Mouse (Mus musculus) megakaryocyte, embryonic 14.5 days (primary cell): ENCODE results near the gene Klhl29. TPM values are rescaled to one million over a fixed set of nuclear protein-coding genes. Genes with fewer than 3 reads are reported as not detected.

ENCODE experiments used
- H3K27me3 ChIP-seq: replicated peaks from 2 replicates; pipeline ENCODE3; 2012; ENCODE audit warnings: inconsistent platforms
- H3K36me3 ChIP-seq: replicated peaks from 2 replicates; pipeline ENCODE3; 2012; ENCODE audit warnings: low read length, inconsistent platforms, mixed read lengths
- H3K4me1 ChIP-seq: 2 replicates; pipeline ENCODE4 v1.6.1; 2012; ENCODE audit warnings: inconsistent platforms
- H3K4me3 ChIP-seq: replicated peaks from 2 replicates; pipeline ENCODE3; 2012; ENCODE audit warnings: moderate library complexity, mild to moderate bottlenecking, inconsistent platforms
- H3K9me3 ChIP-seq: 2 replicates; pipeline ENCODE4 v1.6.1; 2012; ENCODE audit warnings: inconsistent platforms
- FLI1 ChIP-seq: IDR thresholded peaks from 2 replicates; pipeline ENCODE4 v1.6.1; 2012; ENCODE audit warnings: low read length, inconsistent platforms, mixed read lengths
- GATA1 ChIP-seq: IDR thresholded peaks from 3 replicates; pipeline ENCODE4 v1.6.1; 2012; ENCODE audit warnings: mixed read lengths, low read length, inconsistent platforms, borderline replicate concordance
- polyA plus RNA-seq: library from polyadenylated mRNA; stranded (reverse); fragments of >175 nt; gene quantifications from 2 replicates; pipeline ENCODE4 v1.2.3, GENCODE M21; 2012; ENCODE audit warnings: low replicate concordance; ENCODE audit not compliant: insufficient read depth

Gene Klhl29
- polyA plus RNA-seq, 1 experiment = 0.08 TPM

GRCm38 (mm10) chr12:5165411-5165810, 210.1 kb downstream of the Klhl29 start:
- H3K36me3 ChIP-seq = no peaks in the 10 kb centered on the region
- TF ChIP-seq GATA1 (no peak), FLI1 (no peak)
- no peaks in the 10 kb centered on the region for H3K9me3 ChIP-seq
- no peak overlapping the region for H3K4me3 ChIP-seq
- H3K27me3 ChIP-seq = peaks cover 3% of the 10 kb centered on the region
- no peaks in the 10 kb centered on the region for H3K4me1 ChIP-seq

GRCm38 (mm10) chr12:5162672-5163071, 212.8 kb downstream of the Klhl29 start:
- H3K4me3 ChIP-seq = no peak overlapping the region
- no peaks in the 10 kb centered on the region for H3K36me3 ChIP-seq
- H3K4me1 ChIP-seq = no peaks in the 10 kb centered on the region
- no peaks in the 10 kb centered on the region for H3K9me3 ChIP-seq
- H3K27me3 ChIP-seq = peaks cover 3% of the 10 kb centered on the region
- TF ChIP-seq GATA1 (no peak), FLI1 (no peak)

GRCm38 (mm10) chr12:5161631-5162030, 213.9 kb downstream of the Klhl29 start:
- H3K4me1 ChIP-seq = no peaks in the 10 kb centered on the region
- H3K4me3 ChIP-seq = no peak overlapping the region
- no peaks in the 10 kb centered on the region for H3K9me3 ChIP-seq
- H3K36me3 ChIP-seq = no peaks in the 10 kb centered on the region
- TF ChIP-seq GATA1 (no peak), FLI1 (no peak)
- peaks cover 3% of the 10 kb centered on the region for H3K27me3 ChIP-seq

GRCm38 (mm10) chr12:5157931-5158481, 217.5 kb downstream of the Klhl29 start:
- TF ChIP-seq GATA1 = no peak
- TF ChIP-seq FLI1 = no peak
- Histone ChIP-seq H3K27me3 (no peaks in the 10 kb centered on the region), H3K4me3 (no peak overlapping the region), H3K4me1 (0 out of 2 replicates have a peak, but pooled peaks cover 5% of the 10 kb centered on the region), H3K9me3 (no peaks in the 10 kb centered on the region), H3K36me3 (no peaks in the 10 kb centered on the region)

- H3K27me3 ChIP-seq = no peaks in the 10 kb centered on the region
- 0 out of 2 replicates have a peak, but pooled peaks cover 5% of the 10 kb centered on the region for H3K4me1 ChIP-seq
- TF ChIP-seq GATA1 (no peak), FLI1 (no peak)
- no peaks in the 10 kb centered on the region for H3K9me3 ChIP-seq
- H3K4me3 ChIP-seq = no peak overlapping the region
- no peaks in the 10 kb centered on the region for H3K36me3 ChIP-seq
These were observed 218.3 kb downstream of the Klhl29 start for GRCm38 (mm10) chr12:5157021-5157681.

- 0 out of 2 replicates have a peak, but pooled peaks cover 5% of the 10 kb centered on the region for H3K4me1 ChIP-seq
- no peak for TF ChIP-seq FLI1
- TF ChIP-seq GATA1 = no peak
- H3K4me3 ChIP-seq = no peak overlapping the region
- H3K36me3 ChIP-seq = no peaks in the 10 kb centered on the region
- H3K9me3 ChIP-seq = no peaks in the 10 kb centered on the region
- H3K27me3 ChIP-seq = no peaks in the 10 kb centered on the region
These were observed 220.3 kb downstream of the Klhl29 start for GRCm38 (mm10) chr12:5155177-5155576.

- H3K9me3 ChIP-seq = no peaks in the 10 kb centered on the region
These were observed 223.6 kb downstream of the Klhl29 start for GRCm38 (mm10) chr12:5151859-5152258.

GRCm38 (mm10) chr12:5147346-5148035, 228.0 kb downstream of the Klhl29 start:
- TF ChIP-seq GATA1 (no peak), FLI1 (no peak)
- Histone ChIP-seq H3K9me3 (no peaks in the 10 kb centered on the region), H3K36me3 (no peaks in the 10 kb centered on the region), H3K4me3 (no peak overlapping the region), H3K4me1 (no peaks in the 10 kb centered on the region), H3K27me3 (no peaks in the 10 kb centered on the region)

More at GRCm38 (mm10) chr12:5151859-5152258, 223.6 kb downstream of the Klhl29 start:
- Histone ChIP-seq H3K4me3 (no peak overlapping the region), H3K36me3 (no peaks in the 10 kb centered on the region), H3K27me3 (no peaks in the 10 kb centered on the region), H3K4me1 (0 out of 2 replicates have a peak, but pooled peaks cover 5% of the 10 kb centered on the region)
- no peak for TF ChIP-seq GATA1
- TF ChIP-seq FLI1 = no peak

GRCm38 (mm10) chr12:5143903-5144781, 231.3 kb downstream of the Klhl29 start:
- no peaks in the 10 kb centered on the region for H3K9me3 ChIP-seq
- TF ChIP-seq GATA1 (no peak), FLI1 (no peak)
- no peaks in the 10 kb centered on the region for H3K36me3 ChIP-seq
- H3K27me3 ChIP-seq = no peaks in the 10 kb centered on the region
- no peaks in the 10 kb centered on the region for H3K4me1 ChIP-seq
- H3K4me3 ChIP-seq = no peak overlapping the region
